Mouse (Mus musculus): Measurements from ENCODE around the gene Denr.

Denr gene

GRCm38 (mm10) chr5:123906976-123907630 lies at the start of gene Denr:
Denr (plus strand) TSS chr5:123907175.
- peak; percentile 99 for DNase-seq (ENCODE audit: low read depth, low spot score)

- DNase-seq (ENCODE audit: low read depth, low spot score) = no peak
Measured at GRCm38 (mm10) chr5:123858798-123859197, 48.2 kb upstream of the Denr start.

GRCm38 (mm10) chr5:123862374-123863350 lies 44.3 kb upstream of the Denr start:
- DNase-seq (ENCODE audit: low read depth, low spot score) = no peak

- DNase-seq (ENCODE audit: low read depth, low spot score) = no peak
Measured at GRCm38 (mm10) chr5:123863934-123864333, 43.0 kb upstream of the Denr start.

- no peak for DNase-seq (ENCODE audit: low read depth, low spot score)
Measured at GRCm38 (mm10) chr5:123865365-123865764, 41.6 kb upstream of the Denr start, which contains the start of gene Hcar2. Hcar2 (minus strand) TSS chr5:123865499.

GRCm38 (mm10) chr5:123866457-123866856 lies 40.5 kb upstream of the Denr start:
- DNase-seq (ENCODE audit: low read depth, low spot score) = no peak

GRCm38 (mm10) chr5:123869615-123870014 lies 37.4 kb upstream of the Denr start:
- DNase-seq (ENCODE audit: low read depth, low spot score) = no peak

- no peak for DNase-seq (ENCODE audit: low read depth, low spot score)
Measured at GRCm38 (mm10) chr5:123874177-123874576, 32.8 kb upstream of the Denr start.

- no peak for DNase-seq (ENCODE audit: low read depth, low spot score)
Measured at GRCm38 (mm10) chr5:123878056-123878455, 28.9 kb upstream of the Denr start.

- no peak for DNase-seq (ENCODE audit: low read depth, low spot score)
Measured at GRCm38 (mm10) chr5:123879928-123880327, 27.0 kb upstream of the Denr start, which contains the start of gene Hcar1. Hcar1 (minus strand) TSS chr5:123880020.

- no peak for DNase-seq (ENCODE audit: low read depth, low spot score)
Measured at GRCm38 (mm10) chr5:123880778-123881177, 26.2 kb upstream of the Denr start.

- DNase-seq (ENCODE audit: low read depth, low spot score) = no peak
Measured at GRCm38 (mm10) chr5:123883891-123884290, 23.1 kb upstream of the Denr start.

GRCm38 (mm10) chr5:123884332-123884731 lies 22.6 kb upstream of the Denr start:
- no peak for DNase-seq (ENCODE audit: low read depth, low spot score)

GRCm38 (mm10) chr5:123886365-123886764 lies 20.6 kb upstream of the Denr start:
- DNase-seq (ENCODE audit: low read depth, low spot score) = no peak

- no peak for DNase-seq (ENCODE audit: low read depth, low spot score)
Measured at GRCm38 (mm10) chr5:123890312-123890711, 16.7 kb upstream of the Denr start.

- DNase-seq (ENCODE audit: low read depth, low spot score) = no peak
Measured at GRCm38 (mm10) chr5:123890987-123891386, 16.0 kb upstream of the Denr start.

- DNase-seq (ENCODE audit: low read depth, low spot score) = no peak
Measured at GRCm38 (mm10) chr5:123891669-123892068, 15.3 kb upstream of the Denr start.

- no peak for DNase-seq (ENCODE audit: low read depth, low spot score)
Measured at GRCm38 (mm10) chr5:123893520-123893919, 13.5 kb upstream of the Denr start.

- no peak for DNase-seq (ENCODE audit: low read depth, low spot score)
Measured at GRCm38 (mm10) chr5:123896395-123896794, 10.6 kb upstream of the Denr start.

- DNase-seq (ENCODE audit: low read depth, low spot score) = no peak
Measured at GRCm38 (mm10) chr5:123897352-123897751, 9.6 kb upstream of the Denr start.

GRCm38 (mm10) chr5:123904059-123904672 lies 2.8 kb upstream of the Denr start:
- DNase-seq (ENCODE audit: low read depth, low spot score) = no peak

All from retina, postnatal 7 days (tissue).